Mouse (Mus musculus): ENCODE results near the gene Atr. TPM values are rescaled to one million over a fixed set of nuclear protein-coding genes. Genes with fewer than 3 reads are reported as not detected.

Atr gene
- polyA plus RNA-seq, 1 experiment: 2.8 TPM

DNA sequence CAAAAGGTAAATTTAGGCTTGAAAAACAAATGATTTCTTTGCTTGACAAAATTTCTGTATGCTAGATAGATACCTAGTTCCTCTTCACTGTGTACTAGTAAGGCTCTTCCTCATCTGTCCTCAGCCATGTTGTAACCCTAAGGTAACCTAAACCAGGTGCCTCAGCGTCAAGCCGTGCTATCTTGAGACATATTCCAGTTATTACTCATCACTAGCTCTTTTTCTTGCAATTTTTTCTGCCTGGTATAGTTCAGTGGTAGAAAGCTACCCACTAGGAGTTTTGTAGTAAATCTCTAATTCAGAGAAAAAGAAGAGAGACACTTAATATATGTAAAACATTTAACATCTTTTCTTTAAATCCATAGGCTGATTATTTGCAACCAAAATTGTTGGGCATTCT lies 25.4 kb downstream of the Atr start:
- H3K27me3 ChIP-seq (replicated peaks; ENCODE audit: control insufficient read depth, insufficient read depth, low read length): no peaks in the 10 kb centered on the region
- H3K27ac ChIP-seq (ENCODE audit: insufficient read depth, low read depth, low read length): no peak overlapping the region
- WGBS: 90% methylated on average over 2 of the region's 2 CpGs
- peaks cover 5% of the 10 kb centered on the region for H3K36me3 ChIP-seq (ENCODE audit: control insufficient read depth, insufficient read depth, low read length)
- TF ChIP-seq CTCF (conservative IDR thresholded peaks at IDR 0.05; ENCODE audit: insufficient read depth, insufficient read length, low read depth, low read length) (no peak), POLR2A (IDR thresholded peaks at IDR 0.05; ENCODE audit: low read depth, low read length) (no peak)
- H3K4me1 ChIP-seq (ENCODE audit: control insufficient read depth, insufficient read depth, low read length): peaks cover 2% of the 10 kb centered on the region; the same call in 1 of the 2 replicates
- DNase-seq: no peak
- H3K4me3 ChIP-seq (ENCODE audit: insufficient read depth, low read depth, low read length): no peak overlapping the region

DNA sequence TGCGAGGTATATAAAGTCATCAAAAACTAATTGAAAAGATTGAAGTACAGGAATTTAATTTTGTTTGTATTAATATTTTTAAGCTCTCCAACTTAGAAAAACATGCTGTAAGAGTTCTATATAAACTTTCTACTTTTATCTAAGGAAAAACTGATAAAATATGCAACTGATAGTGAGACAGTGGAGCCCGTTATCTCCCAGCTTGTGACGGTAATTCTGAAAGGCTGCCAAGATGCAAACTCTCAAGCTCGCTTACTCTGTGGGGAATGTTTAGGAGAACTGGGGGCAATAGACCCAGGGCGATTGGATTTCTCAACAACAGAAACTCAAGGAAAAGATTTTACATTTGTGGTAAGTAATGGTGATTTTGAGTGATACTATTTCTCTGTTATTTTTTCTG lies 40.0 kb downstream of the Atr start:
- Histone ChIP-seq H3K36me3 (ENCODE audit: control insufficient read depth, insufficient read depth, low read length) (no peaks in the 10 kb centered on the region; the same call in 1 of the 2 replicates), H3K4me1 (ENCODE audit: control insufficient read depth, insufficient read depth, low read length) (no peaks in the 10 kb centered on the region), H3K4me3 (ENCODE audit: insufficient read depth, low read depth, low read length) (no peak overlapping the region), H3K27ac (ENCODE audit: insufficient read depth, low read depth, low read length) (no peak overlapping the region), H3K27me3 (replicated peaks; ENCODE audit: control insufficient read depth, insufficient read depth, low read length) (no peaks in the 10 kb centered on the region)
- TF ChIP-seq POLR2A (IDR thresholded peaks at IDR 0.05; ENCODE audit: low read depth, low read length): no peak
- TF ChIP-seq CTCF (conservative IDR thresholded peaks at IDR 0.05; ENCODE audit: insufficient read depth, insufficient read length, low read depth, low read length): no peak
- DNase-seq: no peak
- 90% methylated on average over 5 of the region's 5 CpGs for WGBS

DNA sequence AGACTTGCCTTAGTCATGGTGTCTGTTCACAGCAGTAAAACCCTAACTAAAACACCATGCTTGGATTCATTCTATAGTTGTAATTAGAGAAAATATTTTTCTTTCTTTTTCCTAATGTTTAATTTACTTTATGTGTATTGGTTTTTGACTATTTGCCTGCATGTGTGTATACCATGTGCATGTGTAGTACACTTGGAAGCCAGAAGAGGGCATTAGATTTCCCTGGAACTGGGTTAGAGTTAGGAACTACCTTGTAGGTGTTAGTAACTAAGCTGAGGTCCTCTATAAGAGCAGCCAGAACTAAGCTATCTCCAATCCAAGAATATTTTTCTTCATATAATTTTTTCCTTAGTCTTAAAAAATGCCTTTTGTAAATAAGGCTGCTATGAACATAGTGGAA lies 75.5 kb downstream of the Atr start:
- DNase-seq: no peak
- Histone ChIP-seq H3K36me3 (ENCODE audit: control insufficient read depth, insufficient read depth, low read length) (no peaks in the 10 kb centered on the region; the same call in 1 of the 2 replicates), H3K4me1 (ENCODE audit: control insufficient read depth, insufficient read depth, low read length) (no peaks in the 10 kb centered on the region), H3K27ac (ENCODE audit: insufficient read depth, low read depth, low read length) (no peak overlapping the region), H3K27me3 (replicated peaks; ENCODE audit: control insufficient read depth, insufficient read depth, low read length) (no peaks in the 10 kb centered on the region), H3K4me3 (ENCODE audit: insufficient read depth, low read depth, low read length) (no peak overlapping the region)
- TF ChIP-seq CTCF (conservative IDR thresholded peaks at IDR 0.05; ENCODE audit: insufficient read depth, insufficient read length, low read depth, low read length): no peak
- no peak for TF ChIP-seq POLR2A (IDR thresholded peaks at IDR 0.05; ENCODE audit: low read depth, low read length)

GRCm38 (mm10) chr9:95953658-95954057 lies 96.3 kb downstream of the Atr start:
- no peak for TF ChIP-seq CTCF (conservative IDR thresholded peaks at IDR 0.05; ENCODE audit: insufficient read depth, insufficient read length, low read depth, low read length)
- no peak for TF ChIP-seq POLR2A (IDR thresholded peaks at IDR 0.05; ENCODE audit: low read depth, low read length)
- Histone ChIP-seq H3K4me1 (ENCODE audit: control insufficient read depth, insufficient read depth, low read length) (0 out of 2 replicates have a peak, but pooled peaks cover 3% of the 10 kb centered on the region), H3K27me3 (replicated peaks; ENCODE audit: control insufficient read depth, insufficient read depth, low read length) (no peaks in the 10 kb centered on the region), H3K36me3 (ENCODE audit: control insufficient read depth, insufficient read depth, low read length) (no peaks in the 10 kb centered on the region), H3K4me3 (ENCODE audit: insufficient read depth, low read depth, low read length) (no peak overlapping the region), H3K27ac (ENCODE audit: insufficient read depth, low read depth, low read length) (no peak overlapping the region)
- DNase-seq: no peak
- WGBS: 69% methylated on average over 4 of the region's 4 CpGs

DNA sequence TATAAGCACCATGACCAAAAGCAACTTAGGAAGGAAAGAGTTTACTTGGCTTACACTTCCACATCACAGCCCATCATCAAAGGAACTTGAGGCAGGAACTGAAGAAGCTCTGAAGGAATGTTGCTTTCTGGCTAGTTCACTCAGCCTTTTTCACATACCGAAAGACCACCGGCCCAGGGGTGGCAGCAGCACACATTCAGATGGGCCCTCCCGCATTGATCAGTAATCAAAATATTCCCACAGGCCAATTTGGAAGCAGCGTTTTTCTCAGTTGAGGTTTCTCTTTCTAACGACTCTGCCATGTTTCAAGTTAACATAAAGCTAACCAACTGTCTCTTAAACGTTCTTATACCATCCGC lies 96.8 kb downstream of the Atr start:
- peak overlapping the region; percentile 82 for H3K4me3 ChIP-seq (ENCODE audit: insufficient read depth, low read depth, low read length)
- no peak for TF ChIP-seq CTCF (conservative IDR thresholded peaks at IDR 0.05; ENCODE audit: insufficient read depth, insufficient read length, low read depth, low read length)
- no peak for TF ChIP-seq POLR2A (IDR thresholded peaks at IDR 0.05; ENCODE audit: low read depth, low read length)
- H3K27ac ChIP-seq (ENCODE audit: insufficient read depth, low read depth, low read length): peak overlapping the region; percentile 52
- H3K4me1 ChIP-seq (ENCODE audit: control insufficient read depth, insufficient read depth, low read length): 0 out of 2 replicates have a peak, but pooled peaks cover 3% of the 10 kb centered on the region
- H3K27me3 ChIP-seq (replicated peaks; ENCODE audit: control insufficient read depth, insufficient read depth, low read length): no peaks in the 10 kb centered on the region
- H3K36me3 ChIP-seq (ENCODE audit: control insufficient read depth, insufficient read depth, low read length): no peaks in the 10 kb centered on the region
- under 1% methylated on average over 7 of the region's 7 CpGs for WGBS
- no peak for DNase-seq

- Histone ChIP-seq H3K27ac (ENCODE audit: insufficient read depth, low read depth, low read length) (peak within 1 kb of the TSS; percentile 59), H3K27me3 (replicated peaks; ENCODE audit: control insufficient read depth, insufficient read depth, low read length) (no peaks in the 10 kb centered on the region), H3K4me3 (ENCODE audit: insufficient read depth, low read depth, low read length) (peak within 1 kb of the TSS; percentile 82), H3K4me1 (ENCODE audit: control insufficient read depth, insufficient read depth, low read length) (0 out of 2 replicates have a peak, but pooled peaks cover 3% of the 10 kb centered on the region), H3K36me3 (ENCODE audit: control insufficient read depth, insufficient read depth, low read length) (no peaks in the 10 kb centered on the region)
- no peak for TF ChIP-seq CTCF (conservative IDR thresholded peaks at IDR 0.05; ENCODE audit: insufficient read depth, insufficient read length, low read depth, low read length)
- TF ChIP-seq POLR2A (IDR thresholded peaks at IDR 0.05; ENCODE audit: low read depth, low read length): peak; percentile 26
- peak; percentile 95 for DNase-seq
- WGBS: under 1% methylated on average over 57 of the region's 57 CpGs
Measured at GRCm38 (mm10) chr9:95954585-95955461, 97.4 kb downstream of the Atr start, which contains the start of gene Xrn1. Gene Xrn1, plus strand, starts transcription at chr9:95954760.

- Histone ChIP-seq H3K4me3 (ENCODE audit: insufficient read depth, low read depth, low read length) (no peak overlapping the region), H3K4me1 (ENCODE audit: control insufficient read depth, insufficient read depth, low read length) (0 out of 2 replicates have a peak, but pooled peaks cover 3% of the 10 kb centered on the region), H3K27me3 (replicated peaks; ENCODE audit: control insufficient read depth, insufficient read depth, low read length) (no peaks in the 10 kb centered on the region), H3K27ac (ENCODE audit: insufficient read depth, low read depth, low read length) (no peak overlapping the region), H3K36me3 (ENCODE audit: control insufficient read depth, insufficient read depth, low read length) (no peaks in the 10 kb centered on the region)
- no peak for DNase-seq
- WGBS: 95% methylated on average over 2 of the region's 2 CpGs
- TF ChIP-seq POLR2A (IDR thresholded peaks at IDR 0.05; ENCODE audit: low read depth, low read length): no peak
- TF ChIP-seq CTCF (conservative IDR thresholded peaks at IDR 0.05; ENCODE audit: insufficient read depth, insufficient read length, low read depth, low read length): no peak
Measured at GRCm38 (mm10) chr9:95957611-95958010, 100.2 kb downstream of the Atr start.
